Mouse (Mus musculus) megakaryocyte progenitor cell, adult 5-6 weeks (primary cell): Measurements from ENCODE around the gene Olfr692. TPM values are rescaled to one million over a fixed set of nuclear protein-coding genes. Genes with fewer than 3 reads are reported as not detected.
"Not testable (repeated sequence)": the region's sequence is repeated elsewhere in the genome, so short reads cannot be mapped to it uniquely, and the experiment has no call there.

Experiments
- ATAC-seq: replicated peaks from 2 replicates; pipeline ENCODE4 v1.8.0; 2016; ENCODE audit warnings: mild to moderate bottlenecking, moderate TSS enrichment, inconsistent platforms; ENCODE audit not compliant: poor library complexity
- total RNA-seq, 2 experiments: library from RNA; stranded (forward) in 1 of 2; stranded (reverse) in 1 of 2; fragments of 157-497, 149-512 nt in 1 of 2; fragments of 200-1000 nt in 1 of 2; gene quantifications; 2 replicates each; pipeline versions ENCODE4 v1.2.3 to v1.2.4; 2015 to 2017

Gene Olfr692
- total RNA-seq (2015) (not detected in 2 replicates), total RNA-seq (2017) (not detected in 2 replicates)

- ATAC-seq: no peak
Observed at GRCm38 (mm10) chr7:105367930-105368329, at the start of gene Olfr692. Olfr692 (plus strand) TSS chr7:105368230.

- ATAC-seq: no peak
Observed at GRCm38 (mm10) chr7:105325302-105325701, 42.7 kb upstream of the Olfr692 start.

GRCm38 (mm10) chr7:105334004-105334403 is 34.0 kb upstream of the Olfr692 start, which contains the start of gene Olfr690:
Olfr690 (minus strand) TSS chr7:105334104.
- ATAC-seq: no peak

GRCm38 (mm10) chr7:105342170-105342569 is 25.9 kb upstream of the Olfr692 start, which contains the start of gene Olfr691:
Olfr691 (minus strand) TSS chr7:105342270.
- ATAC-seq: no peak

- ATAC-seq: no peak
Observed at GRCm38 (mm10) chr7:105342752-105343151, 25.3 kb upstream of the Olfr692 start.

GRCm38 (mm10) chr7:105356064-105356463 is 12.0 kb upstream of the Olfr692 start:
- not testable (repeated sequence) for ATAC-seq

GRCm38 (mm10) chr7:105356487-105356886 is 11.5 kb upstream of the Olfr692 start:
- ATAC-seq: not testable (repeated sequence)

- ATAC-seq: no peak
Observed at GRCm38 (mm10) chr7:105361713-105362112, 6.3 kb upstream of the Olfr692 start.

GRCm38 (mm10) chr7:105367268-105367667 is 762 bp upstream of the Olfr692 start:
- peak; percentile 56; the same call in 1 of the 2 replicates for ATAC-seq

GRCm38 (mm10) chr7:105368521-105368920 is 491 bp downstream of the Olfr692 start:
- ATAC-seq: no peak

- peak; percentile 85 for ATAC-seq
Observed at GRCm38 (mm10) chr7:105372912-105373311, 4.9 kb downstream of the Olfr692 start.

- peak; percentile 71 for ATAC-seq
Observed at GRCm38 (mm10) chr7:105373509-105373908, 5.5 kb downstream of the Olfr692 start.

GRCm38 (mm10) chr7:105373976-105374375 is 5.9 kb downstream of the Olfr692 start:
- no peak for ATAC-seq

- no peak for ATAC-seq
Observed at GRCm38 (mm10) chr7:105374866-105375265, 6.8 kb downstream of the Olfr692 start, which contains the start of gene Gm5901. Gm5901 (plus strand) TSS chr7:105375038.

GRCm38 (mm10) chr7:105380329-105380728 is 12.3 kb downstream of the Olfr692 start:
- ATAC-seq: peak; percentile 75

- ATAC-seq: peak; percentile 80
Observed at GRCm38 (mm10) chr7:105387696-105388095, 19.7 kb downstream of the Olfr692 start.

- peak; percentile 59 for ATAC-seq
Observed at GRCm38 (mm10) chr7:105390236-105390635, 22.2 kb downstream of the Olfr692 start.

GRCm38 (mm10) chr7:105394606-105395005 is 26.6 kb downstream of the Olfr692 start:
- no peak for ATAC-seq

- no peak for ATAC-seq
Observed at GRCm38 (mm10) chr7:105395131-105395820, 27.2 kb downstream of the Olfr692 start.

GRCm38 (mm10) chr7:105396126-105396525 is 28.1 kb downstream of the Olfr692 start:
- no peak for ATAC-seq

- ATAC-seq: peak; percentile 49
Observed at GRCm38 (mm10) chr7:105399058-105399934, 31.3 kb downstream of the Olfr692 start.
